8 mouse cellular contexts compared by ENCODE assay signal in genomic region chr8:109692443-109693145, GRCm38 (mm10). TPM values are rescaled to one million over a fixed set of nuclear protein-coding genes. Genes with fewer than 3 reads are reported as not detected.
DNase-seq lines count a peak whose midpoint lies in the region; ATAC-seq lines count a peak whose summit lies in the region.

No protein-coding gene starts in this region.

- H3K9ac ChIP-seq in embryonic facial prominence, embryonic 15.5 days = peak overlapping the region; percentile 96
- peak overlapping the region; percentile 95 for H3K9ac ChIP-seq in midbrain, embryonic 15.5 days

- peaks cover 21% of the 10 kb centered on the region for H3K4me1 ChIP-seq in embryonic facial prominence, embryonic 15.5 days
- peaks cover 26% of the 10 kb centered on the region for H3K4me1 ChIP-seq in midbrain, embryonic 15.5 days

- peak; percentile 68 for ATAC-seq in embryonic facial prominence, embryonic 15.5 days (ENCODE audit: insufficient number of reproducible peaks, low FRiP score, low TSS enrichment, low read depth)
- ATAC-seq in midbrain, embryonic 15.5 days (replicated peaks) = peak; percentile 83

- peak overlapping the region; percentile 59 for H3K4me2 ChIP-seq in embryonic facial prominence, embryonic 15.5 days (replicated peaks)
- H3K4me2 ChIP-seq in midbrain, embryonic 15.5 days = peak overlapping the region; percentile 84

- intact Hi-C loops in left cerebral cortex, postnatal 25 days (cut with DNase I) = loop anchor here (2.0 to 5.0 kb wide), 2 partner anchors 14 to 85 kb away; partner anchors contain the start of gene Dhodh

- peak overlapping the region; percentile 78 for H3K27ac ChIP-seq in embryonic facial prominence, embryonic 15.5 days (replicated peaks)
- H3K27ac ChIP-seq in midbrain, embryonic 15.5 days = peak overlapping the region; percentile 87

- H3K27me3 ChIP-seq in embryonic facial prominence, embryonic 15.5 days = no peaks in the 10 kb centered on the region
- H3K27me3 ChIP-seq in midbrain, embryonic 15.5 days (replicated peaks) = no peaks in the 10 kb centered on the region

- under 1% methylated on average over 38 of the region's 38 CpGs for WGBS in embryonic facial prominence, embryonic 15.5 days
- WGBS in midbrain, embryonic 15.5 days = under 1% methylated on average over 38 of the region's 38 CpGs

- no peaks in the 10 kb centered on the region for H3K9me3 ChIP-seq in embryonic facial prominence, embryonic 15.5 days (replicated peaks)
- no peaks in the 10 kb centered on the region for H3K9me3 ChIP-seq in midbrain, embryonic 15.5 days

- H3K36me3 ChIP-seq in embryonic facial prominence, embryonic 15.5 days = no peaks in the 10 kb centered on the region
- H3K36me3 ChIP-seq in midbrain, embryonic 15.5 days (replicated peaks) = no peaks in the 10 kb centered on the region

- peak; percentile 26 to 40 for DNase-seq in layer of hippocampus, adult 18-20 months (ENCODE audit: low spot score in 2 of 2)
- no peak for DNase-seq in layer of hippocampus, postnatal 14 days (ENCODE audit: low spot score in 2 of 2)
- DNase-seq in ZHBTc4 (ENCODE audit: low read depth, low spot score) = peak; percentile 86
- DNase-seq in kidney, postnatal 36 days = peak; percentile 53 to 69
- DNase-seq in left cerebral cortex, postnatal 25 days (ENCODE audit: low spot score in 2 of 2) = no peak
- DNase-seq in layer of hippocampus, adult 9-10 months (ENCODE audit: low spot score) = no peak

- H3K4me3 ChIP-seq in embryonic facial prominence, embryonic 15.5 days (replicated peaks) = peak overlapping the region; percentile 97
- peak overlapping the region; percentile 92 for H3K4me3 ChIP-seq in midbrain, embryonic 15.5 days

RNA-seq across cellular contexts. Expression of gene Ist1, which starts 0.5 kb away (rescaled TPM):
- 10 to 100 TPM; 87.1 to 90.9 TPM for total RNA-seq in layer of hippocampus, adult 18-20 months (2021)
- 10 to 100 TPM; 86.1 to 97.9 TPM for total RNA-seq in layer of hippocampus, postnatal 14 days (2021)
- polyA plus RNA-seq in embryonic facial prominence, embryonic 15.5 days (2015; fragmentation: Nextera tagmentation; extraction: Ambion mirVana) = 153 TPM in 2 replicates
- polyA plus RNA-seq in midbrain, embryonic 15.5 days (2015; fragmentation: Nextera tagmentation; extraction: Ambion mirVana) = 160 and 166 TPM in 2 replicates
- total RNA-seq in left cerebral cortex, postnatal 25 days (2021) = 10 to 100 TPM; 72.4 to 77.4 TPM

RNA-seq across cellular contexts. Expression of gene Zfp821, which starts 12.8 kb away (rescaled TPM):
- total RNA-seq in layer of hippocampus, adult 18-20 months (2021) = 10 to 100 TPM; 41.0 to 42.1 TPM
- 10 to 100 TPM; 49.5 to 55.7 TPM for total RNA-seq in layer of hippocampus, postnatal 14 days (2021)
- polyA plus RNA-seq in embryonic facial prominence, embryonic 15.5 days (2015; fragmentation: Nextera tagmentation; extraction: Ambion mirVana) = 31.0 and 33.1 TPM in 2 replicates
- polyA plus RNA-seq in midbrain, embryonic 15.5 days (2015; fragmentation: Nextera tagmentation; extraction: Ambion mirVana) = 83.8 and 84.4 TPM in 2 replicates
- total RNA-seq in left cerebral cortex, postnatal 25 days (2021) = 10 to 100 TPM; 47.0 to 48.4 TPM

RNA-seq across cellular contexts. Expression of gene Atxn1l, which starts 44.9 kb away (rescaled TPM):
- total RNA-seq in layer of hippocampus, adult 18-20 months (2021) = 10 to 100 TPM; 40.9 to 42.1 TPM
- 10 to 100 TPM; 40.9 to 44.5 TPM for total RNA-seq in layer of hippocampus, postnatal 14 days (2021)
- 7.1 and 7.6 TPM in 2 replicates for polyA plus RNA-seq in embryonic facial prominence, embryonic 15.5 days (2015; fragmentation: Nextera tagmentation; extraction: Ambion mirVana)
- polyA plus RNA-seq in midbrain, embryonic 15.5 days (2015; fragmentation: Nextera tagmentation; extraction: Ambion mirVana) = 3.5 and 4.1 TPM in 2 replicates
- total RNA-seq in left cerebral cortex, postnatal 25 days (2021) = 10 to 100 TPM; 36.9 to 38.5 TPM

Comparison
In these comparisons a context has a peak if more than half of its experiments do, and no peak if none do; other contexts are left out.
1. DNase-seq: peak in layer of hippocampus, adult 18-20 months (2 of 2), ZHBTc4 (single experiment) and kidney, postnatal 36 days (2 of 2); none in layer of hippocampus, postnatal 14 days (0 of 2), left cerebral cortex, postnatal 25 days (0 of 2) and layer of hippocampus, adult 9-10 months (single experiment).